Mouse (Mus musculus) heart, embryonic 16.5 days (tissue): ENCODE results near the gene Bmp6. TPM values are rescaled to one million over a fixed set of nuclear protein-coding genes. Genes with fewer than 3 reads are reported as not detected.

Experiments
- ATAC-seq: fragments of 200-750 bp; cut with Nextera tagmentation; replicated peaks from 2 replicates; pipeline ENCODE4 v1.8.0; 2017; ENCODE audit warnings: moderate number of reproducible peaks; ENCODE audit not compliant: insufficient read depth, low FRiP score; ENCODE audit errors: extremely low read depth
- H3K27ac ChIP-seq: fragments of 300-500 bp; sonication (generic); 2 replicates; pipeline ENCODE4 v1.5.1; 2014; ENCODE audit warnings: mild to moderate bottlenecking, low read length, control low read depth, moderate library complexity
- H3K27me3 ChIP-seq: fragments of 300-500 bp; sonication (generic); 2 replicates; pipeline ENCODE4 v1.6.1; 2014; ENCODE audit warnings: low read length, mixed read lengths; ENCODE audit not compliant: control insufficient read depth, insufficient read depth
- H3K36me3 ChIP-seq: fragments of 300-500 bp; sonication (generic); 2 replicates; pipeline ENCODE4 v1.6.1; 2014; ENCODE audit not compliant: control insufficient read depth, insufficient read depth
- H3K4me1 ChIP-seq: fragments of 300-500 bp; sonication (generic); 2 replicates; pipeline ENCODE4 v1.6.1; 2014; ENCODE audit warnings: low read length, mixed read lengths; ENCODE audit not compliant: control insufficient read depth, insufficient read depth
- H3K4me2 ChIP-seq: fragments of 300-500 bp; sonication (generic); 2 replicates; pipeline ENCODE4 v1.6.1; 2014; ENCODE audit warnings: low read depth, mild to moderate bottlenecking, control low read depth, low read length
- H3K4me3 ChIP-seq: fragments of 300-500 bp; sonication (generic); 2 replicates; pipeline ENCODE4 v1.5.1; 2014; ENCODE audit warnings: mild to moderate bottlenecking, control low read depth, low read length
- H3K9ac ChIP-seq: fragments of 300-500 bp; sonication (generic); 2 replicates; pipeline ENCODE4 v1.6.1; 2014; ENCODE audit warnings: low read length, control low read depth
- H3K9me3 ChIP-seq: fragments of 300-500 bp; sonication (generic); replicated peaks from 2 replicates; pipeline ENCODE4 v1.6.1; 2016; ENCODE audit warnings: low read length; ENCODE audit not compliant: control insufficient read depth
- WGBS: fragments of 180-500 bp; shearing (Covaris S2); extraction: QIAGEN DNeasy Blood & Tissue Kit; methylation state at CpG from one replicate; pipeline ENCODE4 v1.1.7; 2014; 5-methylcytosine and 5-hydroxymethylcytosine counted together
- polyA plus RNA-seq: library from polyadenylated mRNA; unstranded; fragments of >200 nt; fragmentation: Nextera tagmentation; extraction: Ambion mirVana; gene quantifications from 2 replicates; pipeline ENCODE4 v1.2.1, GENCODE M21; 2015

The Bmp6 gene
- polyA plus RNA-seq, 1 experiment from 2014 or later: 2.5 TPM

- Histone ChIP-seq H3K9me3 (no peaks in the 10 kb centered on the region), H3K4me1 (no peaks in the 10 kb centered on the region), H3K36me3 (no peaks in the 10 kb centered on the region), H3K27me3 (no peaks in the 10 kb centered on the region; the same call in 1 of the 2 replicates), H3K4me2 (no peak overlapping the region), H3K9ac (no peak overlapping the region), H3K27ac (no peak overlapping the region), H3K4me3 (no peak overlapping the region)
- ATAC-seq: no peak
- WGBS: 85% methylated on average over 6 of the region's 6 CpGs
These were observed 128.6 kb downstream of the Bmp6 start for GRCm38 (mm10) chr13:38473497-38473896.

GRCm38 (mm10) chr13:38476936-38477335 is 132.0 kb downstream of the Bmp6 start:
- no peaks in the 10 kb centered on the region for H3K27me3 ChIP-seq
- H3K4me1 ChIP-seq: peaks cover 5% of the 10 kb centered on the region; the same call in 1 of the 2 replicates
- no peak for ATAC-seq
- WGBS: 43% methylated on average over 8 of the region's 8 CpGs
- no peak overlapping the region for H3K4me2 ChIP-seq
- H3K4me3 ChIP-seq: no peak overlapping the region
- H3K9ac ChIP-seq: no peak overlapping the region
- H3K27ac ChIP-seq: no peak overlapping the region
- no peaks in the 10 kb centered on the region for H3K9me3 ChIP-seq
- H3K36me3 ChIP-seq: no peaks in the 10 kb centered on the region

GRCm38 (mm10) chr13:38481021-38481420 is 136.1 kb downstream of the Bmp6 start:
- H3K4me2 ChIP-seq: no peak overlapping the region

GRCm38 (mm10) chr13:38484701-38485100 is 139.8 kb downstream of the Bmp6 start:
- no peak overlapping the region for H3K4me2 ChIP-seq
- H3K36me3 ChIP-seq: no peaks in the 10 kb centered on the region
- no peaks in the 10 kb centered on the region for H3K9me3 ChIP-seq
- no peak overlapping the region for H3K27ac ChIP-seq
- WGBS: 77% methylated on average over 5 of the region's 5 CpGs
- no peak overlapping the region for H3K9ac ChIP-seq
- H3K4me3 ChIP-seq: no peak overlapping the region
- no peaks in the 10 kb centered on the region for H3K27me3 ChIP-seq
- no peak for ATAC-seq
- peaks cover 5% of the 10 kb centered on the region; the same call in 1 of the 2 replicates for H3K4me1 ChIP-seq

More at GRCm38 (mm10) chr13:38481021-38481420, 136.1 kb downstream of the Bmp6 start:
- H3K27me3 ChIP-seq: no peaks in the 10 kb centered on the region
- 40% methylated on average over 7 of the region's 7 CpGs for WGBS
- no peak overlapping the region for H3K9ac ChIP-seq
- no peaks in the 10 kb centered on the region for H3K36me3 ChIP-seq
- no peak for ATAC-seq
- H3K4me1 ChIP-seq: peaks cover 5% of the 10 kb centered on the region; the same call in 1 of the 2 replicates
- H3K27ac ChIP-seq: peak overlapping the region; percentile 48; the same call in 1 of the 2 replicates
- no peaks in the 10 kb centered on the region for H3K9me3 ChIP-seq
- H3K4me3 ChIP-seq: no peak overlapping the region

- H3K9me3 ChIP-seq: no peaks in the 10 kb centered on the region
- no peak overlapping the region for H3K27ac ChIP-seq
- ATAC-seq: no peak
- no peak overlapping the region for H3K9ac ChIP-seq
- no peaks in the 10 kb centered on the region for H3K36me3 ChIP-seq
- no peak overlapping the region for H3K4me3 ChIP-seq
- H3K4me1 ChIP-seq: no peaks in the 10 kb centered on the region
- 79% methylated on average over 6 of the region's 6 CpGs for WGBS
- H3K4me2 ChIP-seq: no peak overlapping the region
- no peaks in the 10 kb centered on the region for H3K27me3 ChIP-seq
These were observed 141.9 kb downstream of the Bmp6 start for GRCm38 (mm10) chr13:38486767-38487166.

GRCm38 (mm10) chr13:38496715-38497114 is 151.8 kb downstream of the Bmp6 start:
- H3K27me3 ChIP-seq: no peaks in the 10 kb centered on the region
- peaks cover 20% of the 10 kb centered on the region for H3K36me3 ChIP-seq
- no peak overlapping the region for H3K4me3 ChIP-seq
- H3K4me1 ChIP-seq: no peaks in the 10 kb centered on the region
- no peaks in the 10 kb centered on the region for H3K9me3 ChIP-seq
- no peak overlapping the region for H3K9ac ChIP-seq
- no peak overlapping the region for H3K4me2 ChIP-seq
- H3K27ac ChIP-seq: no peak overlapping the region
- no peak for ATAC-seq
- 58% methylated on average over 3 of the region's 3 CpGs for WGBS

- no peak overlapping the region for H3K4me3 ChIP-seq
- peaks cover 2% of the 10 kb centered on the region; the same call in 1 of the 2 replicates for H3K4me1 ChIP-seq
- no peak overlapping the region for H3K9ac ChIP-seq
- H3K27me3 ChIP-seq: no peaks in the 10 kb centered on the region
- no peak overlapping the region for H3K4me2 ChIP-seq
- no peak for ATAC-seq
- WGBS: 85% methylated on average over 12 of the region's 12 CpGs
- H3K9me3 ChIP-seq: no peaks in the 10 kb centered on the region
- no peak overlapping the region for H3K27ac ChIP-seq
- H3K36me3 ChIP-seq: peaks cover 50% of the 10 kb centered on the region
These were observed 156.4 kb downstream of the Bmp6 start for GRCm38 (mm10) chr13:38501314-38501713.

- Histone ChIP-seq H3K4me2 (no peak overlapping the region), H3K27me3 (no peaks in the 10 kb centered on the region), H3K4me1 (peaks cover 2% of the 10 kb centered on the region; the same call in 1 of the 2 replicates), H3K9me3 (no peaks in the 10 kb centered on the region), H3K27ac (no peak overlapping the region), H3K36me3 (peaks cover 65% of the 10 kb centered on the region), H3K9ac (no peak overlapping the region), H3K4me3 (no peak overlapping the region)
- 70% methylated on average over 14 of the region's 14 CpGs for WGBS
- no peak for ATAC-seq
These were observed 158.4 kb downstream of the Bmp6 start for GRCm38 (mm10) chr13:38503137-38503849.

- Histone ChIP-seq H3K4me1 (peaks cover 2% of the 10 kb centered on the region; the same call in 1 of the 2 replicates), H3K4me3 (no peak overlapping the region), H3K27ac (no peak overlapping the region), H3K4me2 (no peak overlapping the region), H3K27me3 (no peaks in the 10 kb centered on the region), H3K9me3 (no peaks in the 10 kb centered on the region), H3K36me3 (peaks cover 63% of the 10 kb centered on the region), H3K9ac (no peak overlapping the region)
- no peak for ATAC-seq
- WGBS: 80% methylated on average over 8 of the region's 8 CpGs
These were observed 161.4 kb downstream of the Bmp6 start for GRCm38 (mm10) chr13:38506320-38506719.
